Mouse (Mus musculus): ENCODE results near the gene Gm17490.

DNA sequence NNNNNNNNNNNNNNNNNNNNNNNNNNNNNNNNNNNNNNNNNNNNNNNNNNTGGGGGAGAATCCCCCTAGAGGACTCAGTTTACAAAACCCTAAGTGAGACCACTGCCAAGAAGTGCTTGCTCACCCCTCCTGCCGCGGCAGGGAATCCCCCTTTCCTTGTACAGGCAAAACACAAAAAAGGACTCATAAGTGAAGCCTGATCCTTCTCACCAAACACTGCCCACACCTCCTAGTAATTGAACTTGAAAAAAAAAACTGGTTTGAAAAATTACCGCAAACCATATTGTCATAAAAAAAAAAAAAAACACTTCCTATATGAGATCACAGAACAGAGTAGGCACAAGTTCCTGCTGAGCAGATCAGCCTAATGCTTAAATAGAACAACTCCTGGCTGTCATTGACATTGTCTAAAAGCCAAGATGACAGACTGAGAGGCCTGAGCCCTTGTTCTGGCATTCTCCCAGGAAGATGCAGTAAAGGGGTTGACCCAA lies 16.4 kb upstream of the Gm17490 start, which contains the start of gene Il2ra:
- no peak for TF ChIP-seq GATA1 (IDR thresholded peaks at IDR 0.05; ENCODE audit: borderline replicate concordance, low read length)
- TF ChIP-seq CTCF (IDR thresholded peaks at IDR 0.05; ENCODE audit: low read depth, low read length): no peak

Measured in G1E (cell line).